Mouse (Mus musculus) heart, postnatal 4 days (tissue): ENCODE data around the gene Tma7. TPM values are rescaled to one million over a fixed set of nuclear protein-coding genes. Genes with fewer than 3 reads are reported as not detected.

Experiments
- DNase-seq: peaks from one replicate; pipeline ENCODE4 v3.0.0; 2021
- total RNA-seq, 2 experiments: library from RNA; stranded (reverse); gene quantifications; 2 replicates each; pipeline ENCODE4 v1.2.3; 2021

Tma7 gene
- total RNA-seq, 2 experiments from 2014 or later, result 294 to 307 TPM

GRCm38 (mm10) chr9:109040906-109041305 lies 41.5 kb downstream of the Tma7 start:
- DNase-seq, result no peak

- DNase-seq, result no peak
Observed at GRCm38 (mm10) chr9:109040216-109040615, 42.2 kb downstream of the Tma7 start.

- no peak for DNase-seq
Observed at GRCm38 (mm10) chr9:109039681-109040080, 42.7 kb downstream of the Tma7 start.

GRCm38 (mm10) chr9:109038901-109039364 lies 43.5 kb downstream of the Tma7 start:
- peak; percentile 69 for DNase-seq

- peak; percentile 87 for DNase-seq
Observed at GRCm38 (mm10) chr9:109038086-109038895, 44.1 kb downstream of the Tma7 start, which contains the start of gene Shisa5. Shisa5 (plus strand) TSS chr9:109038565.

GRCm38 (mm10) chr9:109032435-109032834 lies 50.0 kb downstream of the Tma7 start:
- DNase-seq, result no peak

GRCm38 (mm10) chr9:109031686-109032085 lies 50.7 kb downstream of the Tma7 start:
- no peak for DNase-seq

GRCm38 (mm10) chr9:109031001-109031400 lies 51.4 kb downstream of the Tma7 start:
- no peak for DNase-seq

GRCm38 (mm10) chr9:109030312-109030711 lies 52.1 kb downstream of the Tma7 start:
- DNase-seq, result no peak

- peak; percentile 5 for DNase-seq
Observed at GRCm38 (mm10) chr9:109028919-109029318, 53.5 kb downstream of the Tma7 start.

GRCm38 (mm10) chr9:109028421-109028820 lies 54.0 kb downstream of the Tma7 start:
- no peak for DNase-seq

- DNase-seq, result peak; percentile 51
Observed at GRCm38 (mm10) chr9:109027521-109027920, 54.9 kb downstream of the Tma7 start.

Other genes with a start within 250 kb of the Tma7 start
- 10 to 100 TPM in 1 of 2 experiments, 1 to 10 TPM in 1; 8.4 to 10.1 TPM for gene Slc26a6, start 229.3 kb downstream of the Tma7 start, total RNA-seq
- gene Tmem89, start 168.0 kb downstream of the Tma7 start, total RNA-seq, result not detected
- gene Uqcrc1, start 146.0 kb downstream of the Tma7 start, total RNA-seq, result 1,000 to 10,000 TPM; 1,397 to 1,461 TPM
- gene Col7a1, start 129.0 kb downstream of the Tma7 start, total RNA-seq, result 1 to 10 TPM in 1 of 2 experiments, under 1 TPM in 1; 0.81 to 1.3 TPM
- not detected for gene Ucn2, start 96.6 kb downstream of the Tma7 start, total RNA-seq
- gene Pfkfb4, start 90.8 kb downstream of the Tma7 start, total RNA-seq, result 1 to 10 TPM; 3.4 TPM
- gene Shisa5, start 44.0 kb downstream of the Tma7 start, total RNA-seq, result 10 to 100 TPM; 48.2 to 50.4 TPM
- gene Trex1, start 22.9 kb downstream of the Tma7 start, total RNA-seq, result 1 to 10 TPM; 9.1 to 9.3 TPM
- 10 to 100 TPM; 10.4 to 11.1 TPM for gene Atrip, start 8.5 kb downstream of the Tma7 start, total RNA-seq
- gene Ccdc51, start 94 bp downstream of the Tma7 start, total RNA-seq, result 10 to 100 TPM; 11.5 to 12.2 TPM
- gene Plxnb1, start 12.8 kb upstream of the Tma7 start, total RNA-seq, result 10 to 100 TPM; 31.0 to 31.5 TPM
- not detected for gene Fbxw21, start 79.5 kb upstream of the Tma7 start, total RNA-seq
- not detected for gene Fbxw13, start 113.4 kb upstream of the Tma7 start, total RNA-seq
- gene Fbxw20, start 152.2 kb upstream of the Tma7 start, total RNA-seq, result not detected
- not detected for gene Fbxw14, start 205.1 kb upstream of the Tma7 start, total RNA-seq